Mouse (Mus musculus) cerebellum, adult 2 months (tissue): ENCODE measurements at regions not wholly inside any gene's neighbourhood (a gene's known extent, or its start where the extent isn't known, plus 50 kb on each side); places are given as distances from the start of the nearest gene placed in this dataset.

Experiments used
- DNase-seq, 2 experiments: peaks; one replicate each; pipeline ENCODE4 v3.0.0; 2021
- H3K27ac ChIP-seq: fragments of 200-500 bp; 2 replicates; pipeline ENCODE4 v1.5.1; 2012; ENCODE audit warnings: low read length, control low read depth, inconsistent platforms; ENCODE audit not compliant: insufficient read depth
- H3K27me3 ChIP-seq: fragments of 200-500 bp; 2 replicates; pipeline ENCODE4 v1.6.1; 2012; ENCODE audit warnings: inconsistent platforms, mild to moderate bottlenecking, low read length, moderate library complexity; ENCODE audit not compliant: control insufficient read depth, insufficient read depth
- H3K4me1 ChIP-seq: fragments of 200-500 bp; 2 replicates; pipeline ENCODE4 v1.6.1; 2011; ENCODE audit warnings: low read length; ENCODE audit not compliant: control insufficient read depth, insufficient read depth
- H3K4me3 ChIP-seq: fragments of 200-500 bp; replicated peaks from 2 replicates; pipeline ENCODE3; 2011; ENCODE audit warnings: mild to moderate bottlenecking, low read depth, low read length, control low read depth; ENCODE audit not compliant: insufficient read depth
- CTCF ChIP-seq: fragments of 200-500 bp; IDR thresholded peaks from 2 replicates; pipeline ENCODE4 v1.5.1; 2011; ENCODE audit warnings: low read depth, mild to moderate bottlenecking, control low read depth, low read length, moderate library complexity, borderline replicate concordance; ENCODE audit not compliant: insufficient read depth
- POLR2A ChIP-seq: fragments of 200-500 bp; IDR thresholded peaks from 2 replicates; pipeline ENCODE4 v1.6.1; 2011; ENCODE audit warnings: low read length, control low read depth, borderline replicate concordance; ENCODE audit not compliant: insufficient read depth
- WGBS: fragments of 180-500 bp; shearing (Covaris S2); methylation state at CpG from one replicate; pipeline ENCODE4 v1.1.7; 2018; 5-methylcytosine and 5-hydroxymethylcytosine counted together

GRCm38 (mm10) chr1:76509486-76509885, 963.4 kb downstream of the Slc4a3 start:
- Histone ChIP-seq H3K27me3 (no peaks in the 10 kb centered on the region), H3K27ac (no peak overlapping the region), H3K4me3 (no peak overlapping the region), H3K4me1 (no peaks in the 10 kb centered on the region; the same call in 1 of the 2 replicates)
- WGBS = 95% methylated on average over 3 of the region's 3 CpGs
- DNase-seq = no peak
- TF ChIP-seq POLR2A = no peak
- TF ChIP-seq CTCF = no peak

- no peak overlapping the region for H3K4me3 ChIP-seq
- 10% methylated on average over 1 of the region's 1 CpGs for WGBS
- no peaks in the 10 kb centered on the region; the same call in 1 of the 2 replicates for H3K4me1 ChIP-seq
- TF ChIP-seq POLR2A (no peak), CTCF (no peak)
- no peak overlapping the region for H3K27ac ChIP-seq
- H3K27me3 ChIP-seq = no peaks in the 10 kb centered on the region
- peak; percentile 27 to 63 for DNase-seq
These were observed 966.1 kb downstream of the Slc4a3 start for GRCm38 (mm10) chr1:76512156-76512555.

GRCm38 (mm10) chr1:76513490-76513889, 967.4 kb downstream of the Slc4a3 start:
- no peak overlapping the region for H3K4me3 ChIP-seq
- H3K27ac ChIP-seq = no peak overlapping the region
- no peaks in the 10 kb centered on the region; the same call in 1 of the 2 replicates for H3K4me1 ChIP-seq
- 71% methylated on average over 2 of the region's 2 CpGs for WGBS
- TF ChIP-seq CTCF (no peak), POLR2A (no peak)
- H3K27me3 ChIP-seq = no peaks in the 10 kb centered on the region
- no peak for DNase-seq

- H3K4me3 ChIP-seq = no peak overlapping the region
- 0 out of 2 replicates have a peak, but pooled peaks cover 4% of the 10 kb centered on the region for H3K4me1 ChIP-seq
- no peaks in the 10 kb centered on the region for H3K27me3 ChIP-seq
- WGBS = 92% methylated on average over 9 of the region's 9 CpGs
- no peak overlapping the region for H3K27ac ChIP-seq
- DNase-seq = no peak
- TF ChIP-seq POLR2A (no peak), CTCF (no peak)
These were observed 983.5 kb downstream of the Slc4a3 start for GRCm38 (mm10) chr1:76529531-76529930.

- 95% methylated on average over 6 of the region's 6 CpGs for WGBS
- no peak overlapping the region for H3K4me3 ChIP-seq
- no peak overlapping the region for H3K27ac ChIP-seq
- no peak for TF ChIP-seq CTCF
- TF ChIP-seq POLR2A = no peak
- H3K27me3 ChIP-seq = no peaks in the 10 kb centered on the region
- no peak for DNase-seq
- H3K4me1 ChIP-seq = 0 out of 2 replicates have a peak, but pooled peaks cover 7% of the 10 kb centered on the region
These were observed 984.3 kb downstream of the Slc4a3 start for GRCm38 (mm10) chr1:76530342-76530741.

GRCm38 (mm10) chr1:76535522-76535956, 979.3 kb downstream of the Epha4 start:
- no peak overlapping the region for H3K4me3 ChIP-seq
- H3K4me1 ChIP-seq = 0 out of 2 replicates have a peak, but pooled peaks cover 4% of the 10 kb centered on the region
- TF ChIP-seq CTCF (no peak), POLR2A (no peak)
- H3K27me3 ChIP-seq = no peaks in the 10 kb centered on the region
- 58% methylated on average over 4 of the region's 4 CpGs for WGBS
- H3K27ac ChIP-seq = no peak overlapping the region
- no peak for DNase-seq

- Histone ChIP-seq H3K27ac (no peak overlapping the region), H3K27me3 (no peaks in the 10 kb centered on the region), H3K4me3 (no peak overlapping the region), H3K4me1 (no peaks in the 10 kb centered on the region)
- DNase-seq = no peak
- TF ChIP-seq CTCF (no peak), POLR2A (no peak)
- WGBS = 68% methylated on average over 3 of the region's 3 CpGs
These were observed 974.4 kb downstream of the Epha4 start for GRCm38 (mm10) chr1:76540529-76540928.

GRCm38 (mm10) chr1:76550876-76551275, 964.0 kb downstream of the Epha4 start:
- Histone ChIP-seq H3K27ac (no peak overlapping the region), H3K4me1 (no peaks in the 10 kb centered on the region), H3K4me3 (no peak overlapping the region), H3K27me3 (no peaks in the 10 kb centered on the region)
- no peak for DNase-seq
- TF ChIP-seq CTCF (no peak), POLR2A (no peak)
- WGBS = 55% methylated on average over 5 of the region's 5 CpGs

GRCm38 (mm10) chr1:76559441-76559840, 955.4 kb downstream of the Epha4 start:
- TF ChIP-seq CTCF = no peak
- TF ChIP-seq POLR2A = no peak
- Histone ChIP-seq H3K4me1 (no peaks in the 10 kb centered on the region), H3K4me3 (no peak overlapping the region), H3K27me3 (no peaks in the 10 kb centered on the region), H3K27ac (no peak overlapping the region)
- DNase-seq = no peak
- 92% methylated on average over 7 of the region's 7 CpGs for WGBS
